Mouse (Mus musculus): ENCODE results near the gene Cryaa.

DNA sequence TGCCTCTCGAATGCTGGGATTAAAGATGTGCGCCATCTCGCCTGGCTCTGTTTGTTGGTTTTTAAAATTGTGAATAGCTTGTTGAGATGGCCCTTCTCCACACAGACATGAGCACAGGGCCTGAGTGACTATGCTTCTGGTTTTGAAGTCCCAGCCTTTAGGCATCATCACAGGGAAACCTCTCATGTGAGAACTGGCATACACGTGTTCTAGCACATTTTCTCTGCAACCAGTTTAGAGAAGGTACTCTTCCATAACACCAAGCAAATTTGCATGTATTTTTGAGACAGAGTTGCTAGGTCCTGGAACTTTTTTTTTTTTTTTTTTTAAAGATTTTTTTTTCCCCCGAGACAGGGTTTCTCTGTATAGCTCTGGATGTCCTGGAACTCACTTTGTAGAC lies 20.9 kb upstream of the Cryaa start:
- TF ChIP-seq CTCF (IDR thresholded peaks at IDR 0.05; ENCODE audit: low read depth, low read length) (no peak), POLR2A (IDR thresholded peaks at IDR 0.05; ENCODE audit: borderline replicate concordance, low read depth, low read length) (no peak)

All from bone marrow macrophage, adult 2 months (primary cell).